Mouse (Mus musculus): ENCODE data around the gene Cap2. TPM values are rescaled to one million over a fixed set of nuclear protein-coding genes. Genes with fewer than 3 reads are reported as not detected.

The Cap2 gene
- polyA plus RNA-seq, 1 experiment from 2014 or later: 0.47 TPM

DNA sequence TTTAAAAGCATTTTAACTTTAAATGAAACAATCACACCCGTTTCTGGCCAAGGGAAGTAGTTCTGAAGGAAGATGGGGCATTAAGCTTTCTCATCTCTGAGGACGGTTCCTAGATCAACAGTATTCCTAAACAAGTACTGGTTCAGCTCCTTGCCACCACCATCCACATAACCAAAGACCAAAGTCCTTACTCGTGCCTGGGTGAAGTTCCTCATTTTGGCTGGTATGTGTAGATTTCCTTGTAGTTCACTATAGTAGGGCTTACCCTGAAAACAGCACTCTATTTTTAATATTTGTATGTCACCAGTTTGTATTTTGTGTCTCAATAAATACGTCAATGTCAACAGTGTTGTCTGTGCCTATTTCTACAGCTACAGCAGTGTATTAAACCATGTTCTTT, 176.1 kb downstream of the Cap2 start:
- no peak overlapping the region for H3K4me2 ChIP-seq (ENCODE audit: low read depth, low read length)
- H3K27me3 ChIP-seq (ENCODE audit: insufficient read depth, low read length): no peaks in the 10 kb centered on the region
- no peak for ATAC-seq
- peaks cover 60% of the 10 kb centered on the region for H3K36me3 ChIP-seq (replicated peaks; ENCODE audit: insufficient read depth, low read length)
- H3K9ac ChIP-seq (replicated peaks): no peak overlapping the region
- no peak overlapping the region for H3K4me3 ChIP-seq (ENCODE audit: low read depth, low read length)
- H3K27ac ChIP-seq (ENCODE audit: low read depth): no peak overlapping the region
- no peaks in the 10 kb centered on the region for H3K4me1 ChIP-seq (ENCODE audit: insufficient read depth)
- TF ChIP-seq EP300 (IDR thresholded peaks at IDR 0.05; ENCODE audit: low read depth) (no peak), CTCF (IDR thresholded peaks at IDR 0.05; ENCODE audit: low read depth) (no peak)
- no peak for DNase-seq
- 74% methylated on average over 4 of the region's 4 CpGs for WGBS (ENCODE audit: insufficient replicate concordance)
- no peaks in the 10 kb centered on the region for H3K9me3 ChIP-seq (ENCODE audit: low read length)

DNA sequence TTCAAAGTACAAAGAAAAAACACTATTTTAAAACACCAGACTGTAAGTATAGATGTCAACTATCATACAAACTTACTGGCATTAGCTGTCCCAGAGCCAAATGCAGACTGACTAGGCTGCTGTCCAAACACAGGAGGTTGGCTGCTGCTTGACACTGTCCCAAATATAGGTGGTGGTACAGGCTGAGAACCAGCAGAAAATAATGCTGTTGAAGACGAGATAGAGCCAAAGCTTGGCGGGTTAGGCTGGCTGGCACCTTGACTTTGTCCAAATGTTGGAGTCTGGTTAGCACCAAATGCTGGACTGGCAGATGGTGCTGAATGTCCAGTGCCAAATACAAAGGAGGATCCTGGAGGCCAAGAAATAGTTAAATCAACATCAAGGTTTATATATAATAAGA, 181.3 kb downstream of the Cap2 start:
- Histone ChIP-seq H3K4me2 (ENCODE audit: low read depth, low read length) (no peak overlapping the region), H3K27me3 (ENCODE audit: insufficient read depth, low read length) (no peaks in the 10 kb centered on the region), H3K9ac (replicated peaks) (no peak overlapping the region), H3K4me1 (ENCODE audit: insufficient read depth) (no peaks in the 10 kb centered on the region), H3K9me3 (ENCODE audit: low read length) (no peaks in the 10 kb centered on the region), H3K4me3 (ENCODE audit: low read depth, low read length) (no peak overlapping the region), H3K27ac (ENCODE audit: low read depth) (no peak overlapping the region), H3K36me3 (replicated peaks; ENCODE audit: insufficient read depth, low read length) (peaks cover 78% of the 10 kb centered on the region)
- WGBS (ENCODE audit: insufficient replicate concordance): 83% methylated on average over 2 of the region's 2 CpGs
- TF ChIP-seq CTCF (IDR thresholded peaks at IDR 0.05; ENCODE audit: low read depth) (no peak), EP300 (IDR thresholded peaks at IDR 0.05; ENCODE audit: low read depth) (no peak)
- no peak for DNase-seq
- ATAC-seq: no peak

DNA sequence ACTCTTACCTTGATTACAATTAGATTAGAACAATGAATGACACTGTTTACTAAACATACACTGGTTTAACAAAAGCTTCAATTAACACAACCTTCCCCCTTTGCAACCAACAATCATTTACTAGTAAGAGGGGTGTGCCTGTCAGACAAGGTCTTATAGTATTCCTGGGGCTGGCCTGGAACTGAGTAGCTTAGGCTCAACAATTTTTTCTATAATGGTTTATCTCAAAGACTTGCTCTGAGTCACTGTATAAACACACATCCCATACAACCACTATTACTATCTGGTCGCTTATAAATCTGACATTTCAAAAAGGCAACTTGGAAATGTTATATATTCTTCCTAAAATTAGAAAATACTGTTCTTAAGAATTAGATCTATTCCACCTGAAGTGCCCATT, 181.7 kb downstream of the Cap2 start:
- Histone ChIP-seq H3K4me3 (ENCODE audit: low read depth, low read length) (no peak overlapping the region), H3K4me2 (ENCODE audit: low read depth, low read length) (no peak overlapping the region), H3K9me3 (ENCODE audit: low read length) (no peaks in the 10 kb centered on the region), H3K27me3 (ENCODE audit: insufficient read depth, low read length) (no peaks in the 10 kb centered on the region), H3K9ac (replicated peaks) (no peak overlapping the region), H3K36me3 (replicated peaks; ENCODE audit: insufficient read depth, low read length) (peaks cover 79% of the 10 kb centered on the region), H3K27ac (ENCODE audit: low read depth) (no peak overlapping the region), H3K4me1 (ENCODE audit: insufficient read depth) (no peaks in the 10 kb centered on the region)
- no peak for ATAC-seq
- no peak for DNase-seq
- TF ChIP-seq EP300 (IDR thresholded peaks at IDR 0.05; ENCODE audit: low read depth) (no peak), CTCF (IDR thresholded peaks at IDR 0.05; ENCODE audit: low read depth) (no peak)
- 78% methylated on average over 1 of the region's 1 CpGs for WGBS (ENCODE audit: insufficient replicate concordance)

DNA sequence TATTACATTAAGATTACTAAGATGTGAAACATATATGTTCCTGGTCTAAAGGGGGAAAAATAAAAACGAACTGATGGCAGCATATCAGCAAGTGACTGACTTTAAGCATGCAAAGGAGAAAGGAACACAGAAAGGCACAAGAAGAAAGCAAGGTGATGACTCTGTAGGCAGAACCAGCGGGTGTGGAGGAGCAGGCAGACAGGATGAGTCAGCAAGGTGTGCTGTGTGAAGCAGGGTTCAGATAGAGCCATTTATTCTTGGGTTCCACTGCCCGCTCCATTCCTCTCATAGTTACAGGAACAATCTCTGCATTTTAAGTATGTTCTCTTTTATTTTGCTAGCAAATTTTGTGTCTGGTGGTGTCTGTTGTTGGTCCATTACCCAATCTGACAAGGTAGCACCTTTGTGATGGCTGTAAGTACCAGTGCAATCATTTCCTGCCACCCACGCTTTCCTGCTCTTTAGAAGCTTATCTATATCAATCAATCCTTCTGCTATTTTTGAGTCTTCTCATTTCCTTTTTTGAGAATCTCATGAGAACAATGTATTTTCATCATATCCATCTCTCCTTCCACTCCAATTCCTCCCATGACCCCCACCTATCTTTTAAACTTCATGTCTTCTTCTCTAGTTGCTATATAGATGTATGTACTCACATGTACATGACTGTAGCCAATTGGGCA, 189.1 kb downstream of the Cap2 start:
- H3K9ac ChIP-seq (replicated peaks): no peak overlapping the region
- no peak for TF ChIP-seq CTCF (IDR thresholded peaks at IDR 0.05; ENCODE audit: low read depth)
- TF ChIP-seq EP300 (IDR thresholded peaks at IDR 0.05; ENCODE audit: low read depth): no peak
- DNase-seq (no peak), ATAC-seq (no peak)
- H3K4me2 ChIP-seq (ENCODE audit: low read depth, low read length): no peak overlapping the region
- no peak overlapping the region for H3K4me3 ChIP-seq (ENCODE audit: low read depth, low read length)
- 69% methylated on average over 4 of the region's 4 CpGs for WGBS (ENCODE audit: insufficient replicate concordance)
- H3K36me3 ChIP-seq (replicated peaks; ENCODE audit: insufficient read depth, low read length): peaks cover 73% of the 10 kb centered on the region
- no peaks in the 10 kb centered on the region for H3K4me1 ChIP-seq (ENCODE audit: insufficient read depth)
- H3K27ac ChIP-seq (ENCODE audit: low read depth): no peak overlapping the region
- H3K27me3 ChIP-seq (ENCODE audit: insufficient read depth, low read length): no peaks in the 10 kb centered on the region
- no peaks in the 10 kb centered on the region for H3K9me3 ChIP-seq (ENCODE audit: low read length)

DNA sequence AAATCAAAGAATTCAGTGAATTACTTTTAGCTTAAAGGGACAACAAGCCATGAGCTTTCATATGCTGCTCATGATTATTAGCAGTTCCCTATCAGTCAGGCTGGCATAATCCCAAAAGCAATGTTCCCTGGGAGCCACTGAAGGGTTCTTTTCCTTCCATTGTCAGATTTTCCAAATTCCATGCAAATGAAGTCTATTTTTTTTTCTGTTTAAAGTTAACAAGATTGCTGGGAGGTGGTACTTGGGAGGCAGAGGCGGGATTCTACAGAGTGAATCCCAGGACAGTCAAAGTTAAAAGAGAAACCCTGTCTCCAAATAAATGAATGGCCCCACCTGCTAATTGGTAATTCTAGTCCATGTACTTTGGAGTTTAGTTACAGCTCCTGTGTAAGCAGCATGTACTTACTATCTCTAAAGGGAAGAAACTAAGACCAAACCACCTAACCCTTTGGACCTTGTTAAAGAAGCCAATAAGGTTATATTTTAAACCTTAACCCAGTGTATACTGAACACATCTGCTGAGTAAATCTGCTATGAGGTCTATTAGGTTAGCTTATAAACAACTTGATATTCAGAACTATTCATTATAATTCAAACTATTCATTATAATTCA, 193.8 kb downstream of the Cap2 start:
- Histone ChIP-seq H3K9me3 (ENCODE audit: low read length) (no peaks in the 10 kb centered on the region), H3K36me3 (replicated peaks; ENCODE audit: insufficient read depth, low read length) (peaks cover 57% of the 10 kb centered on the region), H3K9ac (replicated peaks) (no peak overlapping the region), H3K27me3 (ENCODE audit: insufficient read depth, low read length) (no peaks in the 10 kb centered on the region), H3K4me3 (ENCODE audit: low read depth, low read length) (no peak overlapping the region), H3K27ac (ENCODE audit: low read depth) (no peak overlapping the region), H3K4me1 (ENCODE audit: insufficient read depth) (no peaks in the 10 kb centered on the region), H3K4me2 (ENCODE audit: low read depth, low read length) (no peak overlapping the region)
- ATAC-seq (no peak), DNase-seq (no peak)
- TF ChIP-seq EP300 (IDR thresholded peaks at IDR 0.05; ENCODE audit: low read depth) (no peak), CTCF (IDR thresholded peaks at IDR 0.05; ENCODE audit: low read depth) (no peak)
- WGBS (ENCODE audit: insufficient replicate concordance): 77% methylated on average over 1 of the region's 1 CpGs

DNA sequence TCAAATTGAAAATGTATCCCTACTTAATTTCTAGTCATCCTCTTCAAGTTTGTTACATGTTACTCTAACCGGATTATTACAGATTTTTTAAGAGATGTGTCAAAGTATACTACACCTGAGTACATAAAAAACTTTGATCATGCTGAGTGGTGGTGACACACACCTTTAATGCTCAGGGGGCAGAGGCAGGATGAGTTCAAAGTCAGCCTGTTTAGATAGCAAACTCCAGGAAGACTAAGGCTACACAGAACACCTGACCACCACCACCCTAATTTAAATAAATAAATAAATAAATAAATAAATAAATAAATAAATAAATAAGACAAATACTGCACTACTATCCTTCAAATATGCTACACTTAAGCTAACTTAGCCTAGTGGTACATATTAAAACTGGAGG, 194.3 kb downstream of the Cap2 start:
- H3K4me1 ChIP-seq (ENCODE audit: insufficient read depth): no peaks in the 10 kb centered on the region
- no peak overlapping the region for H3K27ac ChIP-seq (ENCODE audit: low read depth)
- H3K4me2 ChIP-seq (ENCODE audit: low read depth, low read length): no peak overlapping the region
- no peaks in the 10 kb centered on the region for H3K9me3 ChIP-seq (ENCODE audit: low read length)
- TF ChIP-seq CTCF (IDR thresholded peaks at IDR 0.05; ENCODE audit: low read depth): no peak
- no peak for TF ChIP-seq EP300 (IDR thresholded peaks at IDR 0.05; ENCODE audit: low read depth)
- H3K36me3 ChIP-seq (replicated peaks; ENCODE audit: insufficient read depth, low read length): peaks cover 56% of the 10 kb centered on the region
- no peak overlapping the region for H3K9ac ChIP-seq (replicated peaks)
- H3K4me3 ChIP-seq (ENCODE audit: low read depth, low read length): no peak overlapping the region
- ATAC-seq: no peak
- no peak for DNase-seq
- H3K27me3 ChIP-seq (ENCODE audit: insufficient read depth, low read length): no peaks in the 10 kb centered on the region
- 90% methylated on average over 1 of the region's 1 CpGs for WGBS (ENCODE audit: insufficient replicate concordance)
